Mouse (Mus musculus): ENCODE results near the gene Rgs6.
A peak's percentile ranks its signal among the peaks of the same experiment; 100 is the strongest.

Gene Rgs6

GRCm38 (mm10) chr12:82865686-82866085, 277.6 kb downstream of the Rgs6 start:
- no peak for DNase-seq (ENCODE audit: low spot score)

- DNase-seq (ENCODE audit: low spot score), result no peak
Measured at GRCm38 (mm10) chr12:82880711-82881110, 292.6 kb downstream of the Rgs6 start.

GRCm38 (mm10) chr12:82883079-82883478, 295.0 kb downstream of the Rgs6 start:
- DNase-seq (ENCODE audit: low spot score), result no peak

GRCm38 (mm10) chr12:82894971-82895838, 307.1 kb downstream of the Rgs6 start:
- no peak for DNase-seq (ENCODE audit: low spot score)

DNA sequence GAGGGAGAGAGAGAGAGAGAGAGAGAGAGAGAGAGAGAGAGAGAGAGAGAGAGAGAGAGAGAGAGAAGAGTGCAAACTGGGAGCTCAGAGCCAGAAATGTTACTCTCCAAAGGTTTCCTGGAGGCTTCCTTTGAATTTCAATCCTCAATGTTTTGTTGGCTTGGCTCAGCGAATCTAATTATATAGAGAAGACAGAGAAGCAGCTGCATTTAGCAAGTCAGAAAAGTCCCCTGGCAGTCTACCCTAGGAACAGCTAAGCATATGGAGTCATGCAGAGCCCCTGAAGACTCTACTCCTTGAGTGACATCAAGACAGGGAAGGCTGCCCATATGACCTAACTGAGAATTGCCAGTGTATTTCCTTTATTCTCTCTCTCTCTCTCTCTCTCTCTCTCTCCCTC, 317.7 kb downstream of the Rgs6 start:
- DNase-seq (ENCODE audit: low spot score), result no peak

- no peak for DNase-seq (ENCODE audit: low spot score)
Measured at GRCm38 (mm10) chr12:82910846-82911245, 322.8 kb downstream of the Rgs6 start.

GRCm38 (mm10) chr12:82914127-82914526, 326.0 kb downstream of the Rgs6 start:
- no peak for DNase-seq (ENCODE audit: low spot score)

- DNase-seq (ENCODE audit: low spot score), result no peak
Measured at GRCm38 (mm10) chr12:82920146-82920545, 332.1 kb downstream of the Rgs6 start.

DNA sequence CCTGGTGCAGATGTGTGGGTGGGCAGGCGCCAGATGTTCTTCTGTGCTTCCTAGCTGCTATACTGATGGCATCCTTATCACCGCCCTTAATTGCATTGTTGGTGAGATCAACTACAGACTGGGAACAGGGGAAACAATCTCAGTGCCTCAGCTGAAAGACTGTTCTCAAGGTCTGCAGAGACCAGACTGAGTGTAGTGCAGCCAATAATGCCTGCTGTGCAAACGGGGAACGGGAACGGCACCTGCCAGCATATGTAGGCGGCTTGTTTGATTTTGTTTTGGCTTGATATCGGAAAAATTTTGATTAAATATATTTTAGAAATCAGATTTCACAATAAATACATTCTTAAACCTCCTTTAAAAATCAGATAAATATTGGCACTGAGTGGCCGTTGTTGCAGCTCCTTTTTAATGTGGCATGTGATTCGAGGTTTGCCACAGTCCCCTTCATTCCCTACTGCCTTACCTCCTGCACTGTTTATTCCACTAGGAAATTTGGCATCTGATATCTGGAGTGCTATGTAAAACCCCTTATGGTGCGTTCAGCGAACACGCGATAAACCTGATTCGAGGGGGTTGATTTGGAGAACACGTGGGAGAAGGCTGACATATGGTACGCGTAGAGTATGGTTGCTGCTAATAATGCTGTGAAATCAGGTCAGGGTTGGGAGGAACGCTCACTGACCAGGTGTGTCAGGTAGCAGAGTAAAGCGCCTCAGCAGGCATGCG, 333.4 kb downstream of the Rgs6 start:
- DNase-seq (ENCODE audit: low spot score), result no peak

DNA sequence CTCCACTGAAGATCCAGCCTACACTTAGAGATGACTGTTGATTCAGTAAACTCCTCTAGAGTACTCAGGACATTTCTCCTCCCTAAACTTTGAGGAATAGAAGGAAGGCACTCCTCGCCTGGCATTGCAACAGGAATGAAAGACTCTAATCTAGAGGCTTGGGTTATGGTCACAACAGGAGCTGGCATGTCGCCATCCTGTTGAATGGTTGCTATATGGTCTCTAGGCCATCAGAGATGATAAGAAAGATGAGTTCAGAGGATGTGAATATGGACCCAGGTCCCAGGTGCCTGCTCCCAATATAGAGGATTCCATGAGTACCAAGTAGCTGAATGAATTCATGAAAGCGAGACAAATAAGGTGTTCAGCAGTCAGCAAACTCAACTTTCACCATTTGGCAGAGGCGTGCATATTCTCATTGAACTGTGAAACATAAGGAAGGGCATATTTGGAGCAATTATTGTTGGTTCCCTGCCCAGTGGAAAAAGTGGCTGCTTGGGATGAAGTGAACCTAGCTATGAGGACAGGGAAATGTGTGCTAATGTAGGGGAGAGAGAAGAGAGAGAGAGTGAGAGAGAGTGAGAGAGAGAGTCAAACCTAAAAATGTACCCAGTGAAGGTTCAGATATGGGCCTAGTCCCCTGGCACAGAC, 334.9 kb downstream of the Rgs6 start:
- DNase-seq (ENCODE audit: low spot score), result no peak

GRCm38 (mm10) chr12:82932706-82933461, 344.8 kb downstream of the Rgs6 start:
- DNase-seq (ENCODE audit: low spot score), result peak; percentile 6

DNA sequence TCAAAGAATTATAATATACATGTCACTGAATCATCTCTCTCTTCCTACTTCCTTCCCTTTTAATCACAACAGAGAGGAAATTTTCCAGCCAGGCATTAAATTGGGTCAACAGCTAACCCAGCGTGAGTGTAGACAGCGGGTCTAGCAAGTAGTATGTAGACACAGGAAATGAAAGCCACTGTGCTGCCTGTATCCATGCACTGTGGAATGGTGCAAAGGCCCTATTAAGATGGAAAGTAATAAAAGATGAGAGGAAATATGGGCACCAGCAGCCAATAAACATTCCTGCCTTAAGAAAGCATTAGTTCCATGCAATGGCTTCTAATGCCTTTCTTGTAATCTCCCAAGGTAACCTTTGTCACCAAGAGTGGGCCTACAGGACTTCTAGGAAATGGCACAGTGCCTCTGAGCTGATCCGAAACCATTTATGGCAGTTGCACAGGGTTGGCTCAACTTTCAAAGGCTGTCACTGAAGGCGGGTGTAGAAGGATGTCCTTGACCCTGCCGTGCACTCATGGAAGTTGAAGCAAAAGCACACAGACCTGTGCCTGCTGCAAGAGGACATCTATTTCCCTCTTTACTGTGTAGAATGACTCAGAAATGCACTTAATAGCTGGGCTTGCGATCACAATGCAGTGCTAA, 347.1 kb downstream of the Rgs6 start:
- no peak for DNase-seq (ENCODE audit: low spot score)

DNA sequence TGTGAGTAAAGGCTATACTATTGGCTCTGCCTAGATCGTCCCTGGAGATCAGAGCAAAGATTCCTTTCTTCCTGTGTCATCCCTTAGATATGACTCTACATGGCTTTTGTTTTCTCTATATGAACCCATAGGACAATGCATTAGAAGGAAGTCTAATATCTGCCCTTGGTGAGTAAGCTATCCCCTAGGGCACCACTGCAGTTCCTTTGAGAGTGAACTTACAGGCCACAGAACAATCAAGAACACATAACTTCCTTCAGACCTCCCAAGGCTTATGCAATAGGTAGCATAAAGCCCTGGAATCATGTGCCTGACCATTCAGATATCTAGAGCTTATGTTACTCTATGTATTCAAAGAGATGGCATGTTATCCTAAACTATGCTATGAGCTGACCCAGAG, 347.7 kb downstream of the Rgs6 start:
- no peak for DNase-seq (ENCODE audit: low spot score)

DNA sequence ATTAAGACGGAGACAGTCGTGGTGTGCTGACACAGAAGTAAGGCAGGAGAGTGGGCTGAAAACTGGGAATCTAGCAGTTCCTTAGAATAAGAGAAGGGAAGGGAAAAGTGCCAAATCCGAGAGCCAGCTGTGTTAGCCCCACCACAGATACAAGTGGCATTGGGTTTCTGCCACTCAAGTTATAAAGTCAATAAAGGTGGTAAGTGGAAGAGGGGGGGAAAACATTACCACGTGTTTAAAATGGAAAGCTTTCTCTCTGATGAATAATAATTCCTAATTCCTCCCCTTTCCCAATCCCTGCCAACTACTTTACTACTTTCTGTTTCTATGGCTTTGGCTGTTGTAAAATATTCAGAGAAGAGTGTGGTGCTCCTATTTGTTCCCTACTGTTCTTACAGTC, 352.4 kb downstream of the Rgs6 start:
- no peak for DNase-seq (ENCODE audit: low spot score)

- DNase-seq (ENCODE audit: low spot score), result peak; percentile 74
Measured at GRCm38 (mm10) chr12:82946507-82946906, 358.4 kb downstream of the Rgs6 start.

GRCm38 (mm10) chr12:82961111-82961510, 373.0 kb downstream of the Rgs6 start:
- DNase-seq (ENCODE audit: low spot score), result no peak

- DNase-seq (ENCODE audit: low spot score), result no peak
Measured at GRCm38 (mm10) chr12:82961852-82962251, 373.8 kb downstream of the Rgs6 start.

GRCm38 (mm10) chr12:82970521-82971105, 382.5 kb downstream of the Rgs6 start:
- DNase-seq (ENCODE audit: low spot score), result no peak

- no peak for DNase-seq (ENCODE audit: low spot score)
Measured at GRCm38 (mm10) chr12:82971176-82971575, 383.1 kb downstream of the Rgs6 start.

DNA sequence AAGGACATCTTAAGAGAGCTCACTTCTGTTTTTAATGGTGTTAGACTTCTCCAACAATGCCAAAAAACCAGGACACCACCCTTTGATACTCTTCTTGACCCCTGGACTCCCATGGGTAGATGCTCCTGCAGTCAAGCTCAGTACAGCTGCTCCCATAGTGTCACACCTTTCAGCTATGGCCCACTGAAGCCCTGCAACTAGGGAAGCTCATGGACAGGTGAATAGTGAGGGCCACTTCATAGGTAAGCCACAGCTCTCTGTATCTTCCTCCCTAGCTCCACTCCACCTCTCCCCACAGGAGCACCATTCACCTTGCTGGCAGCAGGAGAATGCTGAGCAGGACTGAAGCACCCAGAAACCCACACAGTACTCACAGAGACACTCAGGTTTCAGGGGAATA, 384.6 kb downstream of the Rgs6 start:
- DNase-seq (ENCODE audit: low spot score), result no peak

GRCm38 (mm10) chr12:82973771-82974170, 385.7 kb downstream of the Rgs6 start:
- no peak for DNase-seq (ENCODE audit: low spot score)

All from ovary, postnatal 36 days (tissue).